Mouse (Mus musculus) lung, postnatal 0 days (tissue): Measurements from ENCODE around the gene Iqcf5.

Experiments
- CTCF ChIP-seq: IDR thresholded peaks from 2 replicates; pipeline ENCODE4 v1.5.1; 2016; ENCODE audit warnings: antibody characterized with exemption, mild to moderate bottlenecking
- EP300 ChIP-seq: IDR thresholded peaks from 2 replicates; pipeline ENCODE4 v1.6.1; 2016; ENCODE audit warnings: antibody characterized with exemption, mild to moderate bottlenecking, control low read depth

- TF ChIP-seq CTCF, result no peak
- no peak for TF ChIP-seq EP300
Observed at GRCm38 (mm10) chr9:106534296-106534695, 19.9 kb downstream of the Iqcf5 start.
